ENCODE assay signal across 14 mouse cellular contexts in genomic region chr17:30301338-30301737, GRCm38 (mm10).
A peak's percentile ranks its signal among the peaks of the same experiment; 100 is the strongest.
DNase-seq lines count a peak whose midpoint lies in the region; ATAC-seq and TF ChIP-seq lines count a peak whose summit lies in the region.
"Had no signal": no experiment of that assay in that cellular context is flagged by ENCODE, and none has a peak within 500 bp of the region (broad histone marks: within the 10 kb centered on the region; RNA-seq: fewer than 3 reads in every experiment).

No protein-coding gene starts in this region.

- no peak for TF ChIP-seq POLR2A in cerebellum, adult 2 months (IDR thresholded peaks at IDR 0.05; ENCODE audit: borderline replicate concordance, insufficient read depth, low read length)

- no peaks in the 10 kb centered on the region; the same call in none of the 2 replicates for H3K4me1 ChIP-seq in cerebellum, adult 2 months (ENCODE audit: control insufficient read depth, insufficient read depth, low read length)
- no peaks in the 10 kb centered on the region for H3K4me1 ChIP-seq in lung, embryonic 14.5 days (ENCODE audit: insufficient read depth)
- H3K4me1 ChIP-seq in hindbrain, postnatal 0 days (ENCODE audit: insufficient read depth, low read length), result 0 out of 2 replicates have a peak, but pooled peaks cover 4% of the 10 kb centered on the region
- H3K4me1 ChIP-seq: limb, embryonic 15.5 days had no signal

- no peak overlapping the region for H3K9ac ChIP-seq in lung, embryonic 14.5 days
- no peak overlapping the region for H3K9ac ChIP-seq in hindbrain, postnatal 0 days (replicated peaks; ENCODE audit: low read length)
- H3K9ac ChIP-seq: heart, embryonic 15.5 days; limb, embryonic 15.5 days had no signal

- no peak overlapping the region for H3K4me3 ChIP-seq in cerebellum, adult 2 months (replicated peaks; ENCODE audit: insufficient read depth, low read depth, low read length)
- H3K4me3 ChIP-seq in lung, embryonic 14.5 days (ENCODE audit: low read depth, low read length), result no peak overlapping the region
- H3K4me3 ChIP-seq in hindbrain, postnatal 0 days (ENCODE audit: low read length), result no peak overlapping the region
- H3K4me3 ChIP-seq: heart, embryonic 15.5 days; left cerebral cortex, adult 2 months; limb, embryonic 15.5 days had no signal

- 31% methylated on average over 2 of the region's 2 CpGs for WGBS in cerebellum, adult 2 months
- 50% methylated on average over 2 of the region's 2 CpGs for WGBS in lung, embryonic 14.5 days
- WGBS in hindbrain, postnatal 0 days, result 49% methylated on average over 2 of the region's 2 CpGs

- H3K36me3 ChIP-seq in lung, embryonic 14.5 days (ENCODE audit: insufficient read depth), result no peaks in the 10 kb centered on the region
- peaks cover 4% of the 10 kb centered on the region; the same call in 1 of the 2 replicates for H3K36me3 ChIP-seq in hindbrain, postnatal 0 days (ENCODE audit: insufficient read depth, low read length)
- H3K36me3 ChIP-seq: heart, embryonic 15.5 days had no signal

- no peak for ATAC-seq in lung, embryonic 14.5 days (ENCODE audit: insufficient read depth)
- ATAC-seq in hindbrain, postnatal 0 days, result no peak

- TF ChIP-seq CTCF in cerebellum, adult 2 months (IDR thresholded peaks at IDR 0.05; ENCODE audit: borderline replicate concordance, insufficient read depth, low read depth, low read length), result peak; percentile 35; the same call in 1 of the 2 replicates
- TF ChIP-seq CTCF in lung, embryonic 14.5 days (IDR thresholded peaks at IDR 0.05; ENCODE audit: low read depth), result no peak
- peak; percentile 64 for TF ChIP-seq CTCF in hindbrain, postnatal 0 days (IDR thresholded peaks at IDR 0.05; ENCODE audit: low read depth)

- H3K4me2 ChIP-seq in lung, embryonic 14.5 days, result no peak overlapping the region
- H3K4me2 ChIP-seq in hindbrain, postnatal 0 days (ENCODE audit: low read depth, low read length), result no peak overlapping the region
- H3K4me2 ChIP-seq: heart, embryonic 15.5 days; limb, embryonic 15.5 days had no signal

- peak in 1 of 2 experiments; percentile 35 for DNase-seq in cerebellum, adult 2 months
- no peak for DNase-seq in cerebellum, postnatal 4 days (ENCODE audit: low spot score in 2 of 2)
- peak; percentile 3 to 12 for DNase-seq in heart, adult 9 months (ENCODE audit: low spot score in 2 of 2)
- no peak for DNase-seq in heart, postnatal 36 days
- DNase-seq in lung, embryonic 14.5 days, result peak; percentile 26
- DNase-seq in lung, adult 18-20 months, result no peak
- peak; percentile 59 for DNase-seq in hindbrain, postnatal 0 days (ENCODE audit: low spot score)
- no peak for DNase-seq in right cerebral cortex, adult 18-20 months
- DNase-seq: adrenal gland, postnatal 25 days; kidney, adult 18-20 months; thymus, postnatal 25 days had no signal

- no peaks in the 10 kb centered on the region for H3K9me3 ChIP-seq in lung, embryonic 14.5 days (ENCODE audit: low read depth, low read length)
- no peaks in the 10 kb centered on the region for H3K9me3 ChIP-seq in hindbrain, postnatal 0 days (ENCODE audit: low read length)
- H3K9me3 ChIP-seq: heart, embryonic 15.5 days; limb, embryonic 15.5 days had no signal

- intact Hi-C loops in heart, postnatal 36 days (cut with DNase I), result no loop called here

- no peak overlapping the region for H3K27ac ChIP-seq in cerebellum, adult 2 months (ENCODE audit: insufficient read depth, low read length)
- no peak overlapping the region for H3K27ac ChIP-seq in lung, embryonic 14.5 days (ENCODE audit: low read depth)
- H3K27ac ChIP-seq in hindbrain, postnatal 0 days, result no peak overlapping the region; the same call in 1 of the 2 replicates
- H3K27ac ChIP-seq: heart, embryonic 15.5 days; left cerebral cortex, adult 2 months; limb, embryonic 15.5 days had no signal

- H3K27me3 ChIP-seq in cerebellum, adult 2 months (ENCODE audit: control insufficient read depth, insufficient read depth, low read length), result no peaks in the 10 kb centered on the region
- no peaks in the 10 kb centered on the region for H3K27me3 ChIP-seq in lung, embryonic 14.5 days (ENCODE audit: insufficient read depth, low read length)
- H3K27me3 ChIP-seq in hindbrain, postnatal 0 days (ENCODE audit: insufficient read depth, low read length), result no peaks in the 10 kb centered on the region
- H3K27me3 ChIP-seq: heart, embryonic 15.5 days; limb, embryonic 15.5 days had no signal

Comparison
In these comparisons a context has a peak if more than half of its experiments do, and no peak if none do; other contexts are left out.
1. DNase-seq: peak in heart, adult 9 months (2 of 2), lung, embryonic 14.5 days (single experiment) and hindbrain, postnatal 0 days (single experiment); none in cerebellum, postnatal 4 days (0 of 2), heart, postnatal 36 days (0 of 2), lung, adult 18-20 months (0 of 2) and right cerebral cortex, adult 18-20 months (single experiment).